Mouse (Mus musculus) heart, postnatal 14 days (tissue): ENCODE data around the gene Olfr472. TPM values are rescaled to one million over a fixed set of nuclear protein-coding genes. Genes with fewer than 3 reads are reported as not detected.
"Not testable (repeated sequence)": the region's sequence is repeated elsewhere in the genome, so short reads cannot be mapped to it uniquely, and the experiment has no call there.

Experiments
- DNase-seq, 2 experiments: peaks; one replicate each; pipeline ENCODE4 v3.0.0; 2021 to 2022
- intact Hi-C: fragments of 180-260 bp; cut with DNase I; formaldehyde crosslinking; loops from one replicate; pipeline ENCODE4 v1.15.1; 2025
- long read RNA-seq, 2 experiments: library from polyadenylated mRNA; stranded (forward); transcript quantifications; one replicate each; pipeline ENCODE4 v2.0.0; 2021
- total RNA-seq, 2 experiments: library from RNA; stranded (reverse); gene quantifications; 2 replicates each; pipeline ENCODE4 v1.2.3; 2021

Gene Olfr472
- not detected for total RNA-seq
- long read RNA-seq, experiment 1 = 0 reads
- long read RNA-seq, experiment 2 = 0 reads

DNA sequence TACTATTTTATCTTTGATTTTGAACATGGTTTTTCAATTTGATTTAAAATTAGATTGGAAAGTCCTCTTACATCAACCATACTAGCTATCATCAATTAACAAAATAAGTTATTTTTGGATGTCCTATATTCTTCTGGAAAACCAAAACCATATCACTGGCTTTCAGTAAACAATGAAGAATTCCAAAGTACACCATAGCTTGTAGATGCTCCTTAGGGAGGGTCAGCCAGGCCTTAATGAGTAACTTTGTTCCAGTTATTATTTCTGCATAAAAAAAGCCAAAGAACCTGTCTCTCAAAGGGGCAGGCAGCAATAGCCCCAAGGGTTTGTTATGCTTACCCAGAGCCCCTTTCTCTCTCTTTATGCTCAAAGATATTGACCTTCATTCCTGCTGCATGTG is at the start of gene Olfr472:
Olfr472 (plus strand) TSS at position 301 of the 400 bp plus-strand sequence.
- intact Hi-C loops = no loop called here
- no peak for DNase-seq

DNA sequence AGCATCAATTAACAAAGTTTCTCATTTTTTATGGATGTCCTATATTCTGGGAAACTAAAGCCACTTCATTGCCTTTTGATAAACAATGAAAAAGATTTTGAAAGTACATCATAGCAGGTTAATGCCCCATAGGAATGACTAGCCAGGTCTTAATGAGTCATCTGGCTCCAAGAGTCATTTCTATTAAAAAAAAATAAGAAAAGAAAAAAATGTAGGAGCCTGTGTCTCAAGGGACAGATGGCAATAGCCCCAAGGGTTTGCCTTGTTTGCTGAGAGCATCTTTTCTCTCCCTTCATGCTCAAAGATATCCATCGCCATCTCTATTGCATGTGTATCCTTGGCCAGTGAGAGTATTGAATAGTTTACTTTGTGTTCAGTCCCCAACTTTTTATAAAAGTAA is 32.4 kb downstream of the Olfr472 start, which contains the start of gene Olfr473:
Olfr473 (plus strand) TSS at position 301 of the 400 bp plus-strand sequence.
- intact Hi-C loops = no loop called here
- DNase-seq = no peak

DNA sequence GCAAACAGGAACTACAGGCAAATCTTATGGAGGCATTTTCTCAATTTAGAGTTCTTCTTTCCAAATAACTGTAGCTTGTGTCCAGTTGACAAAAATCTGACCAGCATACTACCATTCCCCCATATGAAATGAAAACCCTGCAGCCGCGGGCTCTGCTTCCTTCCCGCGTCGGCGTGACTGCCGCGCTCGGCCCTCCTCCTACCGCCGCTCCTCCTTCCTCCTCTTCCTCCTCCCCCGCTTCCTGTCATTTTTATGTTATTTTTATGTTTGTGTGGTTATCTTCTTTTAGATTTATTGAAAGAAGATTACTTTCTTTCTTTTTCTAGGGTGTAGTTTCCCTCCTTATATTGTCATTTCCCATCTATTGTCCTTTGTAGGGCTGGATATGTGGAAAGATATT is 54.8 kb downstream of the Olfr472 start:
- intact Hi-C loops, DNase-seq: not testable (repeated sequence)

DNA sequence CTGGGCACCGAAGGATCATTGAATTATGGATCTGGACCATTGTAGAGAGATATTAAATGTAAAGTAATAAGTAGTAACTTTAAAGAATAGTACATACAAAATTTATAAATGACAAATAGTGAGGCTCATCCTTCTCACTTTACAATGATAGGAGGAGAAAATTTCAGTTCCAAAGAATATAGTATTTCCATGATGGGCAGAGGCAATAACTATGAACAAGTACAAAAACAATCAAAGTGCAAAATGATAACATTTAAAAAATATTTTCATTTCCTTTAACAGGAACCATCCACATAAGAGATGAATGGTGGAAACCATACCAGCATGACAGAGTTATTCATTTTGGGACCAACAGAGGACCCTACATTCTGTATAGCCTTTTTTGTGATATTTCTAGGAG is 56.6 kb downstream of the Olfr472 start, which contains the start of gene Olfr474:
Olfr474 (plus strand) TSS at position 301 of the 400 bp plus-strand sequence.
- no peak for DNase-seq

More for the DNA sequence above, 56.6 kb downstream of the Olfr472 start, which contains the start of gene Olfr474:
- intact Hi-C loops = no loop called here

Other genes starting within 250 kb of the Olfr472 start
- not detected for gene Cyb5r2, start 139.9 kb upstream of the Olfr472 start, total RNA-seq
- not detected for gene Ovch2, start 96.7 kb upstream of the Olfr472 start, total RNA-seq
- not detected for gene Olfr467, start 85.6 kb upstream of the Olfr472 start, total RNA-seq
- not detected for gene Olfr469, start 72.4 kb upstream of the Olfr472 start, total RNA-seq
- not detected for gene Olfr470, start 50.4 kb upstream of the Olfr472 start, total RNA-seq
- not detected for gene Olfr473, start 32.5 kb downstream of the Olfr472 start, total RNA-seq
- not detected for gene Olfr474, start 56.7 kb downstream of the Olfr472 start, total RNA-seq
- not detected for gene Olfr476, start 66.9 kb downstream of the Olfr472 start, total RNA-seq
- not detected for gene Olfr477, start 88.8 kb downstream of the Olfr472 start, total RNA-seq
- not detected for gene Olfr478, start 136.1 kb downstream of the Olfr472 start, total RNA-seq
- gene Olfr479, start 152.8 kb downstream of the Olfr472 start, total RNA-seq = not detected
- not detected for gene Olfr480, start 169.4 kb downstream of the Olfr472 start, total RNA-seq
- gene Olfr481, start 182.0 kb downstream of the Olfr472 start, total RNA-seq = not detected
- gene Olfr482, start 199.7 kb downstream of the Olfr472 start, total RNA-seq = under 1 TPM; 0.59 to 0.81 TPM
- not detected for gene Olfr483, start 202.9 kb downstream of the Olfr472 start, total RNA-seq
- gene Olfr484, start 229.5 kb downstream of the Olfr472 start, total RNA-seq = not detected